Mouse (Mus musculus) Patski (cell line): ENCODE measurements around the gene Defb3. TPM values are rescaled to one million over a fixed set of nuclear protein-coding genes. Genes with fewer than 3 reads are reported as not detected.
"Not testable (repeated sequence)": the region's sequence is repeated elsewhere in the genome, so short reads cannot be mapped to it uniquely, and the experiment has no call there.

Experiments used
- ATAC-seq: fragments of 100-300 bp; one replicate; pipeline ENCODE4 v1.8.0; 2021
- CTCF ChIA-PET: fragments of 350-600 bp; sonication (Branson Sonifier 250); formaldehyde crosslinking; loops from one replicate; lab custom pipeline; 2022; ENCODE audit warnings: inconsistent platforms; lab: Charles Lee
- POLR2A ChIA-PET: fragments of 350-600 bp; sonication (Branson Sonifier 250); formaldehyde crosslinking; loops from one replicate; lab custom pipeline; 2022; ENCODE audit warnings: antibody characterized with exemption, inconsistent platforms; lab: Charles Lee
- DNase-seq: peaks from one replicate; pipeline ENCODE4 v3.0.0-alpha.2; 2011; ENCODE audit warnings: low read depth, low spot score
- H3K27me3 ChIP-seq: fragments of 371-371 bp; one replicate; pipeline ENCODE4 v1.5.1; 2021
- CTCF ChIP-seq: fragments of 100-300 bp; IDR thresholded peaks from one replicate; pipeline ENCODE4 v1.5.1; 2021
- in situ Hi-C: fragments of 300-500 bp; cut with MboI; formaldehyde crosslinking; loops from 3 replicates; pipeline ENCODE4 v1.11.1; 2018; ENCODE audit warnings: low pct_unique_long_range_greater_than_20kb, mixed read lengths
- polyA plus RNA-seq: library from polyadenylated mRNA; unstranded; gene quantifications from one replicate; pipeline ENCODE4 v1.2.3, GENCODE M21; 2021

Defb3 gene
- not detected for polyA plus RNA-seq

GRCm38 (mm10) chr8:19293060-19293459, at the start of gene Defb3:
TSS of gene Defb3 (plus strand) at chr8:19293360.
- POLR2A ChIA-PET, ATAC-seq, H3K27me3 ChIP-seq, CTCF ChIA-PET, in situ Hi-C loops, DNase-seq: not testable (repeated sequence)
- peak; percentile 25 for TF ChIP-seq CTCF

DNA sequence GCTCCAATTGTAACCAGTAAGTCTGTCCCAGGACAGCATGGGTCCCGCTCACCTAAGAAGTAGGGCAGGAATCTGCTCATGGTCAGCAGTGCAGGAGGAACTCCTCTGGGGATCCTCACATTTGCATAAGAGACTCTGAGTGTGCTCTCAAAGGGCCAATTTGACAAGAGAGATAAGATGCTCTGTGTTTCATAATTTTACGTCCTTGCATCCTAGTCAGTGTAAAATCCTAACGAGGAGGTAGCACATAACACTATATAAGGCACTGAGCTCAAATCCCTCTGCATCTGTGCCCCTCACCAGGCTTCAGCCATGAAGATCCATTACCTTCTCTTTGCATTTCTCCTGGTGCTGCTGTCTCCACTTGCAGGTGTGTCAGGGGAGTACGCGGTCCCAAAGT, 45.9 kb upstream of the Defb3 start, which contains the start of gene Defb5:
Gene Defb5 (plus strand): TSS at position 301 of the 400 bp plus-strand sequence.
- CTCF ChIA-PET = no interaction called here
- in situ Hi-C loops = loop anchor here (5.0 kb wide), 1 partner anchor 55 kb away; no protein-coding TSS in a partner anchor

GRCm38 (mm10) chr8:19258136-19258535, 35.0 kb upstream of the Defb3 start:
- peak; percentile 53 for TF ChIP-seq CTCF
- DNase-seq (no peak), ATAC-seq (no peak)
- in situ Hi-C loops = no loop called here
- CTCF ChIA-PET = no interaction called here
- H3K27me3 ChIP-seq = no peaks in the 10 kb centered on the region
- POLR2A ChIA-PET = no interaction called here

More for the DNA sequence above, 45.9 kb upstream of the Defb3 start, which contains the start of gene Defb5:
- POLR2A ChIA-PET = no interaction called here
- TF ChIP-seq CTCF = no peak
- no peaks in the 10 kb centered on the region for H3K27me3 ChIP-seq
- no peak for DNase-seq
- ATAC-seq = no peak

GRCm38 (mm10) chr8:19259667-19260066, 33.5 kb upstream of the Defb3 start:
- ATAC-seq (no peak), DNase-seq (no peak)
- CTCF ChIA-PET = no interaction called here
- in situ Hi-C loops = no loop called here
- TF ChIP-seq CTCF = no peak
- POLR2A ChIA-PET = no interaction called here
- H3K27me3 ChIP-seq = no peaks in the 10 kb centered on the region

- POLR2A ChIA-PET, CTCF ChIA-PET, DNase-seq, in situ Hi-C loops, ATAC-seq, H3K27me3 ChIP-seq: not testable (repeated sequence)
Measured at GRCm38 (mm10) chr8:19298361-19298760, 5.2 kb downstream of the Defb3 start.

DNA sequence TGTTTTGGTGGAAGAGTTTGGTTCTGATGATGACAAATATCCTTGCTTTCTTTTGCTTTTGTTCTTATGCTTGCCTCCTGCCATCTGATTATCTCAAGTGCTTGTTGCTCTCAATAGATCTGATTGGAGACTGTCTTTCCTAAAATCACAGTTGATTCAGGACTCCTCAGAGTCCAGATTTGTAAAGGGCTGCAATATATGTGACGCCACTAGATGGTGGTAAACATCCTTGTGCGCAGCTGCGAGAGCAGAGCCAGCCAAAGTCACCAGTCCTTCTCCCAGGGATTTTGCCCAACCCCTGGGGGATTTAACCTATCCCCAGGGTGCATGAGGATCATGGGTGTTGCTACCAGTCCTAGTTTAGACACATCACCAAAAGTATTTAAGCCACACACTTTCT, 38.7 kb downstream of the Defb3 start:
- peak; percentile 73 for TF ChIP-seq CTCF
- peaks cover 4% of the 10 kb centered on the region for H3K27me3 ChIP-seq

More for the DNA sequence above, 38.7 kb downstream of the Defb3 start:
- ChIA-PET CTCF (no interaction called here), POLR2A (no interaction called here)
- no peak for DNase-seq
- no peak for ATAC-seq
- in situ Hi-C loops = no loop called here

Other genes with a start within 250 kb of the Defb3 start
- gene Defb39, start 228.6 kb upstream of the Defb3 start, polyA plus RNA-seq = not detected
- gene Defb12, start 178.5 kb upstream of the Defb3 start, polyA plus RNA-seq = not detected
- gene Defb34, start 169.6 kb upstream of the Defb3 start, polyA plus RNA-seq = not detected
- not detected for gene Gm45826, start 152.6 kb upstream of the Defb3 start, polyA plus RNA-seq
- not detected for gene Defb14, start 99.0 kb upstream of the Defb3 start, polyA plus RNA-seq
- gene Defb4, start 94.7 kb upstream of the Defb3 start, polyA plus RNA-seq = not detected
- not detected for gene Defb6, start 67.9 kb upstream of the Defb3 start, polyA plus RNA-seq
- gene Defb46, start 53.4 kb upstream of the Defb3 start, polyA plus RNA-seq = not detected
- not detected for gene Defb5, start 45.8 kb upstream of the Defb3 start, polyA plus RNA-seq
- not detected for gene Defb8, start 154.2 kb downstream of the Defb3 start, polyA plus RNA-seq
- not detected for gene Defb7, start 201.7 kb downstream of the Defb3 start, polyA plus RNA-seq